ENCODE assay signal across 23 mouse cellular contexts in the genomic region with DNA sequence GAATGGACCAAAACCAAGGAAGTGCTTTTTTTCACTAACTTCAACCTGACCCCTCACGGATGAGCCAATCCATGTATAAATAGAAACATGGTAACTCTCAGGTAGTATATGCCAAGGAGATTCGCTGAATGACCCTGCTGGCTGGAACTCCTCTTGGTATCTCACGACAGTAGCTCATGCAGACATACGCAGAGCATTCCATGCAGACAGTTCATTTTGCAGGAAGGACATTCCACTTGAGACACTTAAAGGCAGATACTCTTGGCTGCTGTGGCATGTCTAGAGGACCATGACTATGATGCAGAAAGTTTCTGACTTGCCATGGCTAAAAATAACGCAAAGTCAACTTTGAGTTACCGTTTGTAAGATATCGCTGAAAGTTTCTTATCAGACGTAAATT.
"Had no signal": no experiment of that assay in that cellular context is flagged by ENCODE, and none has a peak within 500 bp of the region (broad histone marks: within the 10 kb centered on the region; RNA-seq: fewer than 3 reads in every experiment).

No protein-coding gene starts in this region.

- H3K4me3 ChIP-seq: forebrain, embryonic 15.5 days; hindbrain, embryonic 13.5 days; hindbrain, embryonic 15.5 days; kidney, embryonic 15.5 days; limb, embryonic 13.5 days; limb, embryonic 15.5 days; liver, embryonic 12.5 days had no signal

- H3K27me3 ChIP-seq: forebrain, embryonic 15.5 days; hindbrain, embryonic 13.5 days; hindbrain, embryonic 15.5 days; kidney, embryonic 15.5 days; limb, embryonic 15.5 days; liver, embryonic 12.5 days had no signal

- H3K9ac ChIP-seq: forebrain, embryonic 15.5 days; forebrain, postnatal 0 days; hindbrain, embryonic 13.5 days; hindbrain, embryonic 15.5 days; kidney, embryonic 15.5 days; limb, embryonic 13.5 days; limb, embryonic 15.5 days; liver, embryonic 12.5 days; liver, embryonic 14.5 days had no signal

- DNase-seq: forebrain, postnatal 0 days; gastrocnemius, postnatal 14 days; gastrocnemius, postnatal 36 days; heart, adult 11 months; kidney, adult 11 months; kidney, adult 2 months; kidney, adult 9 months; kidney, postnatal 14 days; kidney, postnatal 36 days; layer of hippocampus, adult 9-11 months; layer of hippocampus, postnatal 36 days; left cerebral cortex, postnatal 4 days had no signal

- H3K9me3 ChIP-seq: forebrain, embryonic 15.5 days; hindbrain, embryonic 13.5 days; hindbrain, embryonic 15.5 days; kidney, embryonic 15.5 days; limb, embryonic 13.5 days; limb, embryonic 15.5 days had no signal

- H3K27ac ChIP-seq: forebrain, embryonic 15.5 days; hindbrain, embryonic 13.5 days; hindbrain, embryonic 15.5 days; hindbrain, postnatal 0 days; kidney, embryonic 15.5 days; kidney, postnatal 0 days; limb, embryonic 13.5 days; limb, embryonic 15.5 days; liver, embryonic 12.5 days; liver, embryonic 14.5 days had no signal

- H3K4me2 ChIP-seq: forebrain, embryonic 15.5 days; hindbrain, embryonic 13.5 days; hindbrain, embryonic 15.5 days; kidney, embryonic 15.5 days; limb, embryonic 13.5 days; limb, embryonic 15.5 days; liver, embryonic 12.5 days had no signal

- H3K4me1 ChIP-seq: forebrain, embryonic 15.5 days; hindbrain, embryonic 13.5 days; hindbrain, embryonic 15.5 days; kidney, embryonic 15.5 days; limb, embryonic 15.5 days; liver, embryonic 12.5 days had no signal

- ATAC-seq: forebrain, embryonic 15.5 days; forebrain, postnatal 0 days; hindbrain, postnatal 0 days; intestine, embryonic 16.5 days; liver, embryonic 12.5 days had no signal

- H3K36me3 ChIP-seq: forebrain, embryonic 15.5 days; hindbrain, embryonic 13.5 days; hindbrain, embryonic 15.5 days; kidney, embryonic 15.5 days; limb, embryonic 13.5 days; limb, embryonic 15.5 days; liver, embryonic 12.5 days had no signal
